Mouse (Mus musculus) liver, adult 2 months (tissue): ENCODE data around the gene Ogfrl1. TPM values are rescaled to one million over a fixed set of nuclear protein-coding genes. Genes with fewer than 3 reads are reported as not detected.
A peak's percentile ranks its signal among the peaks of the same experiment; 100 is the strongest.

Experiments used
- DNase-seq: peaks from one replicate; pipeline ENCODE4 v3.0.0-alpha.2; 2011; ENCODE audit warnings: low read depth, low spot score; ENCODE audit errors: extremely low read depth
- H3K27ac ChIP-seq: fragments of 200-500 bp; replicated peaks from 2 replicates; pipeline ENCODE4 v1.5.1; 2012; ENCODE audit warnings: low read depth, mild to moderate bottlenecking, control low read depth, inconsistent platforms, low read length; ENCODE audit not compliant: insufficient read depth
- H3K27me3 ChIP-seq: fragments of 200-500 bp; 2 replicates; pipeline ENCODE4 v1.6.1; 2012; ENCODE audit warnings: mild to moderate bottlenecking, moderate library complexity, low read length, inconsistent platforms; ENCODE audit not compliant: control insufficient read depth, insufficient read depth
- H3K36me3 ChIP-seq: fragments of 200-500 bp; 2 replicates; pipeline ENCODE4 v1.6.1; 2012; ENCODE audit warnings: low read length, inconsistent platforms; ENCODE audit not compliant: control insufficient read depth, insufficient read depth
- H3K4me1 ChIP-seq: fragments of 200-500 bp; 2 replicates; pipeline ENCODE4 v1.6.1; 2011; ENCODE audit warnings: low read length; ENCODE audit not compliant: control insufficient read depth, insufficient read depth
- H3K4me3 ChIP-seq: fragments of 200-500 bp; 2 replicates; pipeline ENCODE4 v1.5.1; 2011; ENCODE audit warnings: low read depth, mild to moderate bottlenecking, control low read depth, low read length, moderate library complexity; ENCODE audit not compliant: insufficient read depth
- H3K79me2 ChIP-seq: fragments of 200-500 bp; 2 replicates; pipeline ENCODE4 v1.6.1; 2012; ENCODE audit warnings: inconsistent platforms, mild to moderate bottlenecking, low read length, moderate library complexity; ENCODE audit not compliant: control insufficient read depth, insufficient read depth
- H3K9ac ChIP-seq: fragments of 200-500 bp; 2 replicates; pipeline ENCODE4 v1.6.1; 2012; ENCODE audit warnings: low read depth, mild to moderate bottlenecking, control low read depth, inconsistent platforms, low read length
- CTCF ChIP-seq: fragments of 200-500 bp; IDR thresholded peaks from 2 replicates; pipeline ENCODE4 v1.5.1; 2011; ENCODE audit warnings: low read depth, low read length, control low read depth
- POLR2A ChIP-seq: fragments of 200-500 bp; IDR thresholded peaks from 2 replicates; pipeline ENCODE4 v1.6.1; 2011; ENCODE audit warnings: low read length, control low read depth; ENCODE audit not compliant: insufficient read depth; ENCODE audit errors: extremely low read depth
- WGBS: fragments of 180-500 bp; shearing (Covaris S2); methylation state at CpG from one replicate; pipeline ENCODE4 v1.1.7; 2018; 5-methylcytosine and 5-hydroxymethylcytosine counted together
- polyA plus RNA-seq: library from polyadenylated mRNA; depleted of rRNA; stranded (reverse); fragments of >200 nt; gene quantifications from 2 replicates; pipeline ENCODE4 v1.2.3, GENCODE M21; 2012
- total RNA-seq: library from RNA; depleted of rRNA; stranded (reverse); fragments of >200 nt; gene quantifications from 2 replicates; pipeline ENCODE4 v1.2.3, GENCODE M21; 2014

The Ogfrl1 gene
- total and polyA plus RNA-seq, 2 experiments = 4.1 to 5.9 TPM

DNA sequence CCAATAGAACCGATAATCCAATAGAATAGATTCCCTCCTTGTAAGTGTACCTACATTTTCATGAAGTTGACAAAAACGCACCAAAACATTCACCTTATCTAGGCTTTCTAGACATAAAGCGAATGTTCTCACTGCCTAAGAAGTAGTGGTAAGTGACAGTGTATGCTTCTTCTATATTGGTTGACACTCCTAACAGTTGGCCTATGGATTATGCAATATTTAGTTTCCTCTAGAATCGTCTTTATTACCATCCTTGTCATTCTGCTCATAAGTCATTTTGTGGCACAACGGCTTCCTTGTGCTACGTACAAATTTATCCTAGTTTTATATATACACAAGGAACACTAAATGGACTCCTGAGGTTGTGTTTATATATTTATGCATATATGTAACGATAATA, 72.4 kb downstream of the Ogfrl1 start:
- DNase-seq = no peak
- WGBS = 80% methylated on average over 7 of the region's 7 CpGs

DNA sequence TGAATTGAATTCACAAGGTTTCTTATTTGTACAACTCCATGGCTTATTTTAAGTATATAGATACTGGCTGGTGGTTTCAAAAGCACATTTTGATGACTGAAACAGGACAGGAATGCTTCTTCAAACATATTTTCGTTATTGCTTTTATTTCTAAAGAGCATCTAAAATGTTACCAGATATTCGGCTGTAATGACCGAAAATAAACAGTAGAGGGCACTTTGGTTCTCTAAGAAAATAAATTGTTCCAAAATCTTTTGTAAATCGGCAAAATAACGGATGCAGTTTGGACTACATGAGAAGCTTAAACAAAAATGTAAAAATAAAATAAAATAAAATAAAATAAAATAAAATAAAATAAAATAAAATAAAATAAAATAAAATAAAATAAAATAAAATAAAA, 73.3 kb downstream of the Ogfrl1 start:
- 8% methylated on average over 5 of the region's 5 CpGs for WGBS
- no peak overlapping the region for H3K27ac ChIP-seq
- no peak overlapping the region for H3K4me3 ChIP-seq
- TF ChIP-seq POLR2A = no peak
- peak; percentile 34 for TF ChIP-seq CTCF
- H3K79me2 ChIP-seq = no peaks in the 10 kb centered on the region
- H3K4me1 ChIP-seq = peaks cover 7% of the 10 kb centered on the region; the same call in 1 of the 2 replicates
- DNase-seq = peak; percentile 49
- no peaks in the 10 kb centered on the region for H3K36me3 ChIP-seq
- no peak overlapping the region for H3K9ac ChIP-seq
- no peaks in the 10 kb centered on the region for H3K27me3 ChIP-seq

More for the DNA sequence above, 72.4 kb downstream of the Ogfrl1 start:
- no peaks in the 10 kb centered on the region for H3K27me3 ChIP-seq
- H3K79me2 ChIP-seq = no peaks in the 10 kb centered on the region
- H3K27ac ChIP-seq = no peak overlapping the region
- H3K9ac ChIP-seq = no peak overlapping the region
- no peaks in the 10 kb centered on the region for H3K36me3 ChIP-seq
- H3K4me1 ChIP-seq = peaks cover 7% of the 10 kb centered on the region; the same call in 1 of the 2 replicates
- H3K4me3 ChIP-seq = no peak overlapping the region
- TF ChIP-seq CTCF = no peak
- no peak for TF ChIP-seq POLR2A

DNA sequence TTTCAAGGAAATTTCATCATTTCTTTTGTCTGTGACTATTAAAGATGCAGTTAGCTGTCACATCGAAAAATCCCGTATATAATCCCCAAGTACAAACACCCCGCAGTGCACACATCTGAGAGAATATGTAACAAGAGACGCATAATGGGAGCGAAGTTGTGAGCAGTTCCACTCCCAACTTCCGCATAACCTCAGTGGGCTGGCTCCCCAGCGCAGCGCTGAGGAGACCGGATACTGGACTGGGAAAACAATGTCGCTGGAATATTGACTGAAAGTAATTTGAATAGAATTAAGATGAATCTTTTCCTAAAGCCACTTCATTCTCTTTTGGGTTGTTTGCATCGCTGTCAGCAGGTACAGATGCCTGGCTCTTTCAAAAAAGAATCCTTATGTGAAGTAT, 74.3 kb downstream of the Ogfrl1 start:
- Histone ChIP-seq H3K27me3 (no peaks in the 10 kb centered on the region), H3K27ac (no peak overlapping the region), H3K36me3 (no peaks in the 10 kb centered on the region), H3K4me3 (no peak overlapping the region), H3K4me1 (peaks cover 7% of the 10 kb centered on the region; the same call in 1 of the 2 replicates), H3K9ac (no peak overlapping the region), H3K79me2 (no peaks in the 10 kb centered on the region)
- TF ChIP-seq POLR2A (no peak), CTCF (no peak)
- WGBS = 80% methylated on average over 11 of the region's 11 CpGs
- DNase-seq = no peak

GRCm38 (mm10) chr1:23322208-23322607, 75.4 kb downstream of the Ogfrl1 start:
- H3K4me1 ChIP-seq = peaks cover 7% of the 10 kb centered on the region; the same call in 1 of the 2 replicates
- WGBS = 85% methylated on average over 4 of the region's 4 CpGs
- H3K79me2 ChIP-seq = no peaks in the 10 kb centered on the region
- H3K36me3 ChIP-seq = no peaks in the 10 kb centered on the region
- TF ChIP-seq POLR2A (no peak), CTCF (no peak)
- H3K4me3 ChIP-seq = no peak overlapping the region
- DNase-seq = no peak
- no peaks in the 10 kb centered on the region for H3K27me3 ChIP-seq
- H3K9ac ChIP-seq = no peak overlapping the region
- H3K27ac ChIP-seq = no peak overlapping the region

DNA sequence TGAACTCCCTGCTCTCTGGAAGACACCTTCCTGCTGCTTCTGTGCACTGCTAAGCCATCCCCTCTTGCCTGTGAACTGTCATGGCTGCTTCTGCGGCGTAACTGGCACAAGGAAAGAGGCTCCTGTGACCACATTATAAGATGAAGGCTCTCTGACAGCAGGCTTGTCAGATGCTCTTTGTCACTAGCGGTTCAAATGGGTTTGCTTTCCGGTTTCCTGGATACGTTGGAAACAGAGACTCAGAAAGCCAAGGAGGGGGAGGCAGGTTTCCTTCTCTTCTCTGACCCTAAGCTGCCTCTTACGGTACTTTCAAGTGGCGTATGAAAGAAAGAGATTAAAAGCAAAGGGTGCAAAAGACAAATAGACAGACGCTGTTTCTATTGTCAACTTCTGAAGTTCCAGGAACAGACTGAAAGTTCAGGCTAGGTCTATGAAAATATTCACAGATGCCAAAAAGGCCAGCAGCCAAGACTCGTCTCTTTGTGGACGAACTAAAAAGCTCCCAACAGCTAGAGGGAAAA, 76.2 kb downstream of the Ogfrl1 start:
- WGBS = 22% methylated on average over 10 of the region's 10 CpGs
- H3K79me2 ChIP-seq = no peaks in the 10 kb centered on the region

DNA sequence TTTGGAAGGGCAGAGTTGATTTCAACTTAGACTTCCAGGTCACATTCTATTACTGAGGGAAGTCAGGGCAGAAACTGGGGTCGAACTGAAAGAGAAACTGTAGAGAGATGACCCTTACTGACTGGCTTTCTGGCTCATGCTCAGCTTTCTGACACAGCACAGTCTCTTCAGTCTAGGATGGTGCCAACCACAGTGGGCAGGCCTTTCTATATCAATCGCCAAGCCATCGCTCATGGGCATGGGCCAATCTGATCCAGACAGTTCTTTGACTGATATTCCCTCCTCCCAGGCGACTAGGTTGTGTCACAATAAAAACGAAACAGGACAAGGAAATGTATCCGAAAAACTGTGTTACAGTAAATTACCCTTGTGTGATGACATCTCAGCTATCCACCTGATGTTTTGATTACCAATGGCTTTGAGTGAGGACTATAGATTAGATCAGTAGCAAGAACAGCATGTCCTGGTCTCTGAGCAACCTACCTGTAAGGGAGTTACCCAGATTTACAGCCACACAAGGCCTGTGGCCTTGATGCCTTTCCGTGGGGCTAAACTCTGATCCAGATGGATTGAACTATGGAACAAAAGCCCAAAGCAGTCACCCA, 76.9 kb downstream of the Ogfrl1 start:
- WGBS = 27% methylated on average over 7 of the region's 7 CpGs
- peak; percentile 34 for DNase-seq
- Histone ChIP-seq H3K79me2 (no peaks in the 10 kb centered on the region), H3K4me3 (no peak overlapping the region), H3K4me1 (peaks cover 7% of the 10 kb centered on the region; the same call in 1 of the 2 replicates), H3K27me3 (no peaks in the 10 kb centered on the region), H3K9ac (no peak overlapping the region), H3K27ac (peak overlapping the region; percentile 18), H3K36me3 (no peaks in the 10 kb centered on the region)
- TF ChIP-seq POLR2A (no peak), CTCF (no peak)

More for the DNA sequence above, 76.2 kb downstream of the Ogfrl1 start:
- Histone ChIP-seq H3K4me1 (peaks cover 7% of the 10 kb centered on the region; the same call in 1 of the 2 replicates), H3K9ac (0 out of 2 replicates have a peak overlapping the region, but pooled peaks have one; percentile 0), H3K27me3 (no peaks in the 10 kb centered on the region), H3K4me3 (no peak overlapping the region; the same call in 1 of the 2 replicates), H3K27ac (peak overlapping the region; percentile 18), H3K36me3 (no peaks in the 10 kb centered on the region)
- TF ChIP-seq CTCF = no peak
- no peak for TF ChIP-seq POLR2A
- DNase-seq = peak; percentile 80
